Mouse (Mus musculus): ENCODE data around the gene Necab3. TPM values are rescaled to one million over a fixed set of nuclear protein-coding genes. Genes with fewer than 3 reads are reported as not detected.
A peak's percentile ranks its signal among the peaks of the same experiment; 100 is the strongest.

Gene Necab3
- polyA plus RNA-seq, 1 experiment from 2014 or later: 5.5 TPM

DNA sequence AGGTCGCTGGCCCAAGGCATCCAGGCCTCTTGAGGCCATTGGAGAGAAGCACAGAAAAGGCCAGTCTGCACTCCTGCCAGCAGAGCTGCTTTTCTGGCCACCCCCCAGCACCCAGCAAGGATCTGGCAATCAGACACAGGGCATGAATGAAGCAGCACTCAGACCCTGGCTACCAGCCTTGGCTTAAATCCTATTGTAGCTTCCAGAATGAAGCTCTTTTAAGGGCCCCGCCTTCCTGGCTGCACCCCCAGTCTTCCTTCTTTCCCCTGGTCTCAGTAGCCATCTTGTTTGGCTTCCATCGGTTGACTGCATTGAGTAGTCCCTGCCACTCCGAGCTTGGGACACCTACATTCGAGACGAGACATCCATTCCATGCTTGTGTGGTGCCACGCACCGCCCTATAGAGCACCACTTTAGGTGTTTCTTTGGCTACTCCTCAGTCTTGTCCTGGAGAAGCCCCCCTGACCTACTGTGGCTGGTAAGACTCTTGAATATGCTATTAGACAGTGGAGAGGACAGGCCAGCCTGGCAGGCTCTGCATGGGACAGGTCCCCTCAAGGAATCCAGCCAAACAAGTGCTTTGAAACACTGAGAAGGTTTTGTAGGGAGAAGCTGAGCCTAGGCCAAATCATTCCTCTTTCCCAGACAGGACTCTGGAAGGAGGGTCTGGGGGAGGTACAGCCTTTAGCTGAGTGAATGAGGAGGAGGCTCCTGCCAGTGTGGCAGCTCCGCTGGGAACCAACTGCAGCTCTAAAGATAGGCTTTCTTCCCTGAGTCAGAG, 14.9 kb downstream of the Necab3 start:
- no peaks in the 10 kb centered on the region for H3K9me3 ChIP-seq (ENCODE audit: control insufficient read depth, low read length)
- no peaks in the 10 kb centered on the region for H3K36me3 ChIP-seq (ENCODE audit: control insufficient read depth, insufficient read depth, low read length)
- no peak overlapping the region for H3K27ac ChIP-seq (ENCODE audit: low read depth, low read length)
- H3K4me2 ChIP-seq (ENCODE audit: low read depth, low read length, severe bottlenecking): no peak overlapping the region
- peaks cover 1% of the 10 kb centered on the region for H3K4me1 ChIP-seq (replicated peaks; ENCODE audit: control insufficient read depth, insufficient read depth, low read length)
- H3K27me3 ChIP-seq (ENCODE audit: control insufficient read depth, insufficient read depth, low read length): no peaks in the 10 kb centered on the region
- no peak overlapping the region for H3K4me3 ChIP-seq (ENCODE audit: low read depth, low read length)
- WGBS: 87% methylated on average over 9 of the region's 9 CpGs
- no peak for DNase-seq (ENCODE audit: low spot score)
- ATAC-seq (replicated peaks; ENCODE audit: low FRiP score): no peak
- H3K9ac ChIP-seq (ENCODE audit: low read length): no peak overlapping the region

DNA sequence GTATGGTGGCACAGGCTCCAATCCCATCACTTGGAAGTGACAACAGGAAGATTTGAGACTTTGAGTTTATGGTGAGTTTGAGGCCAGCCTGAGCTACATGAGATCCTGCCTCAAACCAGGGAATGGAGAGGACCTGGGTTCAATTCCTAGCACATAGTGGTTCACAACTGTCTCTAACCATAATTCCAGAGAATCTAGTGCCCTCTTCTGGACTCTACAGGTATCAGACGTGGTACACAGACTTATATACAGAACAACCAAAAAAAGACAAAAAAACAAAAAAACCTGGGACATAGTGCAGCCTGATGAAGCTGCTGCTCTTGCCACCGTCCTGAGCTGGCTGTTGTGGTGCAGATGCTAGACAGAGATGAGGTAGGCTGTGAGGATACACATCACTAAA, 17.1 kb downstream of the Necab3 start:
- no peak overlapping the region for H3K27ac ChIP-seq (ENCODE audit: low read depth, low read length)
- H3K9me3 ChIP-seq (ENCODE audit: control insufficient read depth, low read length): no peaks in the 10 kb centered on the region
- no peaks in the 10 kb centered on the region for H3K27me3 ChIP-seq (ENCODE audit: control insufficient read depth, insufficient read depth, low read length)
- ATAC-seq (replicated peaks; ENCODE audit: low FRiP score): no peak
- no peak for DNase-seq (ENCODE audit: low spot score)
- H3K4me1 ChIP-seq (replicated peaks; ENCODE audit: control insufficient read depth, insufficient read depth, low read length): peaks cover 2% of the 10 kb centered on the region; the same call in 1 of the 2 replicates
- H3K4me2 ChIP-seq (ENCODE audit: low read depth, low read length, severe bottlenecking): no peak overlapping the region
- H3K9ac ChIP-seq (ENCODE audit: low read length): no peak overlapping the region
- WGBS: 80% methylated on average over 2 of the region's 2 CpGs
- H3K4me3 ChIP-seq (ENCODE audit: low read depth, low read length): no peak overlapping the region
- no peaks in the 10 kb centered on the region for H3K36me3 ChIP-seq (ENCODE audit: control insufficient read depth, insufficient read depth, low read length)

DNA sequence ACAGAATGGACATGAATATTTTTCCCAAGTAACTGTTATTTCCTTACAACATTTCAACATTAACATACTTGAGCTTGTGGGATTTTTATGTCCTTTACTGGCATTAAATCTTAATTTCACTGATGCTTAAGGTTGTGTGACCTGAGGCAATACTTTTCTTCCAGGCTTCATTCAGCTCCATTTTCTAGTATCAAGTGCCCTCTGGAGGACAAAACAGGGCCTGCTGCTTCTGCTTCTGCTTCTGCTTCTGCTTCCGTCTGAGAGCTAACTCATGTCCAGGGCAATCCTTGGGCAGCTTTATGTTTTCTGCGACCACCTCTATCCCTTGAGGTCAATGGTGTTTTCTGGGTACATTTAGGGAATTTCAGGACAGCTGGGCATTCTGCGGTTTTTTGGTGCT, 19.0 kb downstream of the Necab3 start:
- Histone ChIP-seq H3K36me3 (ENCODE audit: control insufficient read depth, insufficient read depth, low read length) (no peaks in the 10 kb centered on the region; the same call in 1 of the 2 replicates), H3K27me3 (ENCODE audit: control insufficient read depth, insufficient read depth, low read length) (no peaks in the 10 kb centered on the region), H3K9ac (ENCODE audit: low read length) (no peak overlapping the region), H3K9me3 (ENCODE audit: control insufficient read depth, low read length) (no peaks in the 10 kb centered on the region), H3K27ac (ENCODE audit: low read depth, low read length) (no peak overlapping the region), H3K4me1 (replicated peaks; ENCODE audit: control insufficient read depth, insufficient read depth, low read length) (peaks cover 2% of the 10 kb centered on the region; the same call in 1 of the 2 replicates), H3K4me3 (ENCODE audit: low read depth, low read length) (no peak overlapping the region), H3K4me2 (ENCODE audit: low read depth, low read length, severe bottlenecking) (no peak overlapping the region)
- 84% methylated on average over 3 of the region's 3 CpGs for WGBS
- ATAC-seq (replicated peaks; ENCODE audit: low FRiP score): no peak
- DNase-seq (ENCODE audit: low spot score): no peak

DNA sequence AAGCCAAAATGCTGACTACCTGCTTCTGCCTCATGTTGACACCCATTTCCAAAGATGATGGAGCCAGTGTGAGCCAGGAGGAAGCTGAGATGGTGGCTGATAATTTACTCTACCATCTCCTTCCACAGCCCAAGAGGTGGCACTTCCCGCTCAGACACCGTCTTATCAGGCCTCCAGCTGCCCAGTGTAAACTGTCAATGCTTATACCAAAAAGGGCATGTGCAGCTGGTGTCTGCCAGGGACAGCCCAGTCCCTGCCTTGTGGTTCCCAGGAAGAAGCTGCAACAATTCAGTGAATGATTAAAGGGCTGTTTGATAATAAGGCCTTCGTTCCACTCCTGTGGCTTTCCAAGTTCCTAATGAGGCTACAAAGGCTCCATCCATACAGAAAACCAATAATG, 20.0 kb downstream of the Necab3 start:
- H3K27me3 ChIP-seq (ENCODE audit: control insufficient read depth, insufficient read depth, low read length): no peaks in the 10 kb centered on the region
- 57% methylated on average over 3 of the region's 3 CpGs for WGBS
- 0 out of 2 replicates have a peak, but pooled peaks have one; percentile 25 for ATAC-seq (replicated peaks; ENCODE audit: low FRiP score)
- H3K4me2 ChIP-seq (ENCODE audit: low read depth, low read length, severe bottlenecking): no peak overlapping the region
- no peaks in the 10 kb centered on the region for H3K9me3 ChIP-seq (ENCODE audit: control insufficient read depth, low read length)
- DNase-seq (ENCODE audit: low spot score): no peak
- H3K4me3 ChIP-seq (ENCODE audit: low read depth, low read length): no peak overlapping the region
- no peaks in the 10 kb centered on the region; the same call in 1 of the 2 replicates for H3K36me3 ChIP-seq (ENCODE audit: control insufficient read depth, insufficient read depth, low read length)
- H3K9ac ChIP-seq (ENCODE audit: low read length): no peak overlapping the region
- H3K4me1 ChIP-seq (replicated peaks; ENCODE audit: control insufficient read depth, insufficient read depth, low read length): peaks cover 2% of the 10 kb centered on the region; the same call in 1 of the 2 replicates
- H3K27ac ChIP-seq (ENCODE audit: low read depth, low read length): no peak overlapping the region

DNA sequence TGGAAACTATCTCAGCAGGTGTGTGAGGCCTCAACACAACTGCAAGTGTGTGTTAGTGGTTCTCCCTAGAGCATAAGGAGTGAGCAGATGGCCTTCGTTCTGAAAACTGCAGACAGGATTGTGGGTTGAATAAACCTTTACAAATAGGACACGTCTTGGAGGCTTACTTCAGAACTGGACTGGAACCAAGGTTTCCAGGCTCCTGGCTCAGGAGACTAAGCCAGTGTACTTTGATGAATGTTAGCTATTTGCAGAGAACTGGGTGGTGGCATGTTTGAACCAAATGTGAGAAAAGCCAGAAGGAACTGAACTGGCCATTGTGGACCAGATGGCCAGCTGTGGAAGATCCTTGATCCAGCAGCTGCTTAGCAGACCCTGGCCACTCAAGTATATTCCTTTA, 20.4 kb downstream of the Necab3 start:
- DNase-seq (ENCODE audit: low spot score) (no peak), ATAC-seq (replicated peaks; ENCODE audit: low FRiP score) (no peak)
- Histone ChIP-seq H3K27ac (ENCODE audit: low read depth, low read length) (no peak overlapping the region), H3K4me3 (ENCODE audit: low read depth, low read length) (no peak overlapping the region), H3K36me3 (ENCODE audit: control insufficient read depth, insufficient read depth, low read length) (no peaks in the 10 kb centered on the region; the same call in 1 of the 2 replicates), H3K4me1 (replicated peaks; ENCODE audit: control insufficient read depth, insufficient read depth, low read length) (peaks cover 2% of the 10 kb centered on the region; the same call in 1 of the 2 replicates), H3K4me2 (ENCODE audit: low read depth, low read length, severe bottlenecking) (no peak overlapping the region), H3K27me3 (ENCODE audit: control insufficient read depth, insufficient read depth, low read length) (no peaks in the 10 kb centered on the region), H3K9ac (ENCODE audit: low read length) (no peak overlapping the region), H3K9me3 (ENCODE audit: control insufficient read depth, low read length) (no peaks in the 10 kb centered on the region)
- 75% methylated on average over 2 of the region's 2 CpGs for WGBS

DNA sequence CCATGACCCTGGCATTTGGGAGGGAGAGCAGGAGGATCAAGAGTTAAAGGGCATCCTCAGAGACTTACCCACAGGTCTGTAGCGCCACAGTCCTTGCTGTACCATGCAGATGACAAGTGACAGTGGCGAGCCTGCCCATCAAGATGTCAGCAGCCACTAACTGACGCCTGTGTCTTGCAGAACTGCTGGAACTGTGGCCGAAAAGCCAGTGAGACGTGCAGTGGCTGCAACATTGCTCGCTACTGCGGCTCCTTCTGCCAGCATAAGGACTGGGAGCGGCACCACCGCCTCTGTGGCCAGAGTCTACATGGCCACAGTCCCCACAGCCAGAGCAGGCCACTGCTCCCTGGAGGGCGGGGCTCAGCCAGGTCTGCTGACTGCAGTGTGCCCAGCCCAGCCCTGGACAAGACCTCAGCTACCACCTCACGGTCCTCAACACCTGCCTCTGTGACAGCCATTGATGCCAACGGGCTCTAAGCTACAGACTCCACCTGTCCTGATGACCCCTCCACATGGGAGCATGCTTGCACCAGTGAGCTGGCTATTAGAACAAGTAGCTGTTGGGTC, 23.9 kb downstream of the Necab3 start:
- no peaks in the 10 kb centered on the region for H3K9me3 ChIP-seq (ENCODE audit: control insufficient read depth, low read length)
- H3K27ac ChIP-seq (ENCODE audit: low read depth, low read length): no peak overlapping the region
- no peak for DNase-seq (ENCODE audit: low spot score)
- no peak overlapping the region for H3K9ac ChIP-seq (ENCODE audit: low read length)
- H3K36me3 ChIP-seq (ENCODE audit: control insufficient read depth, insufficient read depth, low read length): no peaks in the 10 kb centered on the region; the same call in 1 of the 2 replicates
- peaks cover 2% of the 10 kb centered on the region; the same call in 1 of the 2 replicates for H3K4me1 ChIP-seq (replicated peaks; ENCODE audit: control insufficient read depth, insufficient read depth, low read length)
- 94% methylated on average over 12 of the region's 12 CpGs for WGBS
- no peak overlapping the region for H3K4me2 ChIP-seq (ENCODE audit: low read depth, low read length, severe bottlenecking)
- no peak for ATAC-seq (replicated peaks; ENCODE audit: low FRiP score)
- H3K4me3 ChIP-seq (ENCODE audit: low read depth, low read length): no peak overlapping the region
- H3K27me3 ChIP-seq (ENCODE audit: control insufficient read depth, insufficient read depth, low read length): no peaks in the 10 kb centered on the region

DNA sequence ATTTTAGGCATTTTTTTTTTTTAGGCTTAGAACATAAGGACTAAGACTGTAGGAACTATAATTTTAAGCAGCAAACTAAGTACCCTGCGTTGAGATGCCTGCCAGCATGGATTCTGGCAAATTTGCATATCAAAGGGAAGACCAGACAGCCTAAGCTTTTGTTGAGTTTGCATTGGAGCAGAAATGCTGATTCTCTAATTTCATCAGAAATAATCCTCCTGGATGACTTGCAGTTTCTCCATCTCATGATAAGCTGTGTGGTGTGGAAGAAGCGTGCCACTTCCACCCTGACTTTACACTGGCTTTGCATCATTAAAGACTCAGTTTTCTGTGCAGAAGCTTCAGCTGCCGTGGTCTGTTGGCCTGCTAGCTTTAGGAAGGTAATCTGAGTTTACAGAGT, 25.8 kb downstream of the Necab3 start:
- H3K9me3 ChIP-seq (ENCODE audit: control insufficient read depth, low read length): no peaks in the 10 kb centered on the region
- no peak overlapping the region for H3K27ac ChIP-seq (ENCODE audit: low read depth, low read length)
- no peaks in the 10 kb centered on the region for H3K27me3 ChIP-seq (ENCODE audit: control insufficient read depth, insufficient read depth, low read length)
- no peaks in the 10 kb centered on the region for H3K4me1 ChIP-seq (replicated peaks; ENCODE audit: control insufficient read depth, insufficient read depth, low read length)
- 43% methylated on average over 3 of the region's 3 CpGs for WGBS
- H3K36me3 ChIP-seq (ENCODE audit: control insufficient read depth, insufficient read depth, low read length): no peaks in the 10 kb centered on the region; the same call in 1 of the 2 replicates
- no peak for ATAC-seq (replicated peaks; ENCODE audit: low FRiP score)
- no peak overlapping the region for H3K4me3 ChIP-seq (ENCODE audit: low read depth, low read length)
- H3K9ac ChIP-seq (ENCODE audit: low read length): no peak overlapping the region
- no peak overlapping the region for H3K4me2 ChIP-seq (ENCODE audit: low read depth, low read length, severe bottlenecking)
- no peak for DNase-seq (ENCODE audit: low spot score)

DNA sequence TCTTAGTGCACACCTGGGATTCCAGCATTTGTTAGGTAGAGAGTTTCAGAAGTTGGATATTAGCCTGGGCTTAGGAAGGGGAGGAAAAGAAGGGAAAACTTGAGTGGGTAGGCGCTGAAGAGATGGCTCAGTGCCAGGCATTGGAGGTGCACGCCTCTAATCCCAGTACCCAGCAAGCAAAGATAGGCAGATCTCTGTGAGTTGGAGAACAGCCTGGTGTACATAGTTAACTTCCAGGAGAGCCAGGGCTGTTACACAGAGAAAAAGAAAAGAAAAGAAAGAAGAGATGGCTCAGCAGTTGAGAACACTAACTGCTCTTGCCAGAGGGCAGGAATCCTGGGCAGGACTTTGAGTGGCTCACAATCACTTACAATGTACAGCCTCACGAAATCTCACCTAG, 32.2 kb downstream of the Necab3 start:
- Histone ChIP-seq H3K27me3 (ENCODE audit: control insufficient read depth, insufficient read depth, low read length) (no peaks in the 10 kb centered on the region), H3K36me3 (ENCODE audit: control insufficient read depth, insufficient read depth, low read length) (peaks cover 4% of the 10 kb centered on the region; the same call in 1 of the 2 replicates), H3K9ac (ENCODE audit: low read length) (no peak overlapping the region), H3K9me3 (ENCODE audit: control insufficient read depth, low read length) (no peaks in the 10 kb centered on the region), H3K27ac (ENCODE audit: low read depth, low read length) (no peak overlapping the region), H3K4me3 (ENCODE audit: low read depth, low read length) (no peak overlapping the region), H3K4me2 (ENCODE audit: low read depth, low read length, severe bottlenecking) (no peak overlapping the region), H3K4me1 (replicated peaks; ENCODE audit: control insufficient read depth, insufficient read depth, low read length) (no peaks in the 10 kb centered on the region)
- ATAC-seq (replicated peaks; ENCODE audit: low FRiP score) (no peak), DNase-seq (ENCODE audit: low spot score) (no peak)
- 88% methylated on average over 3 of the region's 3 CpGs for WGBS

Data from forebrain, embryonic 11.5 days (tissue).